Mouse (Mus musculus) bone marrow macrophage, adult 2 months (primary cell): Measurements from ENCODE around the gene Tmem217.

Experiments
- CTCF ChIP-seq: IDR thresholded peaks from 2 replicates; pipeline ENCODE4 v1.5.1; 2012; ENCODE audit warnings: low read depth, mild to moderate bottlenecking, low read length, moderate library complexity
- POLR2A ChIP-seq: IDR thresholded peaks from 2 replicates; pipeline ENCODE4 v1.6.1; 2012; ENCODE audit warnings: mild to moderate bottlenecking, low read depth, low read length, borderline replicate concordance

DNA sequence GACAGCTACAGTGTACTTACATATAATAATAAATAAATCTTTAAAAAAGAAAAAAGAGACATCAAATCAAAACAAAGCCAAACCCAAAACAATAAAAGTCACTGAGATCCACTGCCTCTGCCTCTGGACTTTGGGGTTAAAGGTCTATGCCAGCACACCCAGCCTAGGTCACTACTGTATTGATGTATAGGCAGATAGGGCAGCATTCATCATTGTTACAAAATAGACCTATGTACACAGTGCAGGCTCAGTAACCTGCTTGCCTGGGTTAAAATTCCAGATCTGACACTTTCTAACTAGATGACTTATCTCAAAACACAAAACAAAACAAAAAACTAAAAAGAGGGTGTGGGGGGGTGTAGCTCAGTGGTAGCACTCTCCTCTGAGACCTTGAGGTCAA, 2.0 kb upstream of the Tmem217 start:
- TF ChIP-seq POLR2A (no peak), CTCF (no peak)
